Mouse (Mus musculus) embryo, embryonic 11 days (tissue): ENCODE data around the gene Tagap.

Experiments used
- DNase-seq: peaks from one replicate; pipeline ENCODE4 v3.0.0-alpha.2; 2015

The Tagap gene

GRCm38 (mm10) chr17:7925413-7926160 lies at the start of gene Tagap:
Tagap (plus strand) TSS chr17:7926000.
- no peak for DNase-seq

GRCm38 (mm10) chr17:7876541-7876940 lies 49.3 kb upstream of the Tagap start:
- DNase-seq = no peak

- DNase-seq = no peak
Observed at GRCm38 (mm10) chr17:7877191-7877764, 48.5 kb upstream of the Tagap start.

GRCm38 (mm10) chr17:7877878-7878277 lies 47.9 kb upstream of the Tagap start:
- no peak for DNase-seq

GRCm38 (mm10) chr17:7879529-7879928 lies 46.3 kb upstream of the Tagap start:
- DNase-seq = no peak

- DNase-seq = no peak
Observed at GRCm38 (mm10) chr17:7883126-7883525, 42.7 kb upstream of the Tagap start.

GRCm38 (mm10) chr17:7884606-7885005 lies 41.2 kb upstream of the Tagap start:
- DNase-seq = no peak

- DNase-seq = no peak
Observed at GRCm38 (mm10) chr17:7887071-7887815, 38.6 kb upstream of the Tagap start.

- no peak for DNase-seq
Observed at GRCm38 (mm10) chr17:7888291-7888690, 37.5 kb upstream of the Tagap start.

GRCm38 (mm10) chr17:7889026-7889425 lies 36.8 kb upstream of the Tagap start:
- no peak for DNase-seq

- no peak for DNase-seq
Observed at GRCm38 (mm10) chr17:7892676-7893075, 33.1 kb upstream of the Tagap start.

GRCm38 (mm10) chr17:7894094-7894493 lies 31.7 kb upstream of the Tagap start:
- no peak for DNase-seq

GRCm38 (mm10) chr17:7896047-7896635 lies 29.7 kb upstream of the Tagap start:
- DNase-seq = no peak

GRCm38 (mm10) chr17:7897120-7897519 lies 28.7 kb upstream of the Tagap start:
- DNase-seq = no peak

GRCm38 (mm10) chr17:7897756-7898155 lies 28.0 kb upstream of the Tagap start:
- DNase-seq = no peak

GRCm38 (mm10) chr17:7899233-7899632 lies 26.6 kb upstream of the Tagap start:
- DNase-seq = no peak

- DNase-seq = no peak
Observed at GRCm38 (mm10) chr17:7899961-7900360, 25.8 kb upstream of the Tagap start.

- DNase-seq = no peak
Observed at GRCm38 (mm10) chr17:7901536-7901935, 24.3 kb upstream of the Tagap start.

GRCm38 (mm10) chr17:7902362-7902761 lies 23.4 kb upstream of the Tagap start:
- DNase-seq = no peak

- no peak for DNase-seq
Observed at GRCm38 (mm10) chr17:7904992-7905391, 20.8 kb upstream of the Tagap start.

GRCm38 (mm10) chr17:7905936-7906685 lies 19.7 kb upstream of the Tagap start:
- DNase-seq = no peak

- no peak for DNase-seq
Observed at GRCm38 (mm10) chr17:7914596-7915227, 11.1 kb upstream of the Tagap start.
